Mouse (Mus musculus) testis, adult 2 months (tissue): Measurements from ENCODE around the gene H2al1m.

Experiments
- CTCF ChIP-seq: fragments of 200-500 bp; IDR thresholded peaks from 2 replicates; pipeline ENCODE4 v1.5.1; 2012; ENCODE audit warnings: low read depth, mild to moderate bottlenecking, inconsistent platforms, low read length, moderate library complexity; ENCODE audit not compliant: control insufficient read depth, insufficient read depth, insufficient replicate concordance
- POLR2A ChIP-seq: fragments of 200-500 bp; IDR thresholded peaks from 2 replicates; pipeline ENCODE4 v1.6.1; 2012; ENCODE audit warnings: low read depth, mild to moderate bottlenecking, inconsistent platforms, low read length, moderate library complexity; ENCODE audit not compliant: control insufficient read depth

- TF ChIP-seq CTCF: no peak
- TF ChIP-seq POLR2A: no peak
These were observed 29.6 kb upstream of the H2al1m start for GRCm38 (mm10) chrX:9253990-9254389.
